Mouse (Mus musculus) left cerebral cortex, adult 18-20 months (tissue): ENCODE data around the gene Mmel1. TPM values are rescaled to one million over a fixed set of nuclear protein-coding genes. Genes with fewer than 3 reads are reported as not detected.

Source experiments
- DNase-seq, 2 experiments: peaks; one replicate each; pipeline ENCODE4 v3.0.0; 2021 to 2022; ENCODE audit warnings: low spot score in 2 of 2, mixed read lengths in 1 of 2
- total RNA-seq, 2 experiments: library from RNA; stranded (reverse); gene quantifications; 2 replicates each; pipeline ENCODE4 v1.2.3; 2021

Gene Mmel1
- total RNA-seq, 2 experiments from 2014 or later = 0.60 to 0.70 TPM

- no peak for DNase-seq
Observed at GRCm38 (mm10) chr4:154902371-154902770, 33.0 kb downstream of the Mmel1 start.

GRCm38 (mm10) chr4:154904185-154905071 is 35.0 kb downstream of the Mmel1 start:
- peak; percentile 74 to 86 for DNase-seq

- peak; percentile 65 to 78 for DNase-seq
Observed at GRCm38 (mm10) chr4:154907833-154908232, 38.4 kb downstream of the Mmel1 start.

DNA sequence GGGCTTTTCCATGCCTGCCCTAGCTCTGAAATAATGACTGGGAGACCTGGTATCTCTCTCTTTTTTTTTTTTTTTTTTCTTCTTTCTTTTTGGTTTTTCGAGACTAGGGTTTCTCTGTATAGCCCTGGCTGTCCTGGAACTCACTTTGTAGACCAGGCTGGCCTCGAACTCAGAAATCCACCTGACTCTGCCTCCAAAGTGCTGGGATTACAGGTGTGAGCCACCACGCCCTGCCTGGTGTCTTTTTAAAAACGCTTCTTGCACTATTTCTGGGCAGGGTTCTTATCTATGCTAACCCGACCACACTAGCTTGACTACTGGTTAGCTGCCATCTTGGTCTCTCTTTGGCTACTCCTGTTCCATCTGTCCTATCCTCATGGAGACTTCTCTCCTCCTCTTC is 39.1 kb downstream of the Mmel1 start:
- DNase-seq = no peak

DNA sequence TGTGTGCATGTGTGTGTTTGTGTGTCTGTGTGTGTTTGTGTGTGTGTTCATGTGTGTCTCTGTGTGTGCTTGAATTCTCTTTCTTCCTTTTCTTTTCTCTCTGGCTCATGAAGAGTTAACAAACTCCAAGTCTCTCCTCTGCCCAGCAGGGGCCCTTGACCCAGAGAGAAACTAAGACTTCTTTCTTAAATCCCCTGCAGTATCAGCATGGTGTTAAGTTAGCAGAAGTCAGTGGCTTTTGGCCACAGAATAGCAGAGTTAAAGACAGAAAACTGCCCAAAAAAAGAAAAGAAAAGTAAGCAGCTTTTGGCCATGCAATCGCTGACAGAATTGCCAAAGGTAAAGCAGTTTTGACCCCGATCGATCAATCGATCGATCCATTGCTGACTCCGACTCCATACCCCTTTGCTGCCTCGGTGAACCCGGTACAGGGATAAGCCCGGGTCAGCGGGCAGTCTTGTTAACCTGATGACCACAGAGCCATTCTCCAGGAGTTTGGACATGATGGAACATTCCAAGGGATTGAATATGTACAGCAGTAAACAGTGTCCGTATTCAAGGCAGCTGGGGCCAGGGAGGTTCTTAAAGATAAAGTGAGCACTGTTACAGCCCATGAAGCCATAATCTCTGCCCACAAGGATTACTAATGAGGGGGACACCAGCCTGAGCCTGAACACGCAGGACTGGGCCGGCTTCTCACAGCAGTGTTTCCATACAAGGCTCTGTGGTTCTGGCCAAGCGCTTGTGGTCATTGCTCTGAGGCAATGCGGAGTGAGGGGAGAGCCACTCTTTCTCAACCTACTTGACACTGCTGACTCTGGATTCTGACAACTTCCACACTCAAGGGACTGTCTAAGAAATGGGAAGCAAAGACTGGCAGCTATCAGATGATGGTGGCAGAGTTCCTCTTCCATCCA is 41.5 kb downstream of the Mmel1 start:
- no peak for DNase-seq

GRCm38 (mm10) chr4:154911644-154912043 is 42.3 kb downstream of the Mmel1 start:
- DNase-seq = no peak

GRCm38 (mm10) chr4:154913845-154914244 is 44.5 kb downstream of the Mmel1 start:
- no peak for DNase-seq

- DNase-seq = no peak
Observed at GRCm38 (mm10) chr4:154914252-154914651, 44.9 kb downstream of the Mmel1 start.

DNA sequence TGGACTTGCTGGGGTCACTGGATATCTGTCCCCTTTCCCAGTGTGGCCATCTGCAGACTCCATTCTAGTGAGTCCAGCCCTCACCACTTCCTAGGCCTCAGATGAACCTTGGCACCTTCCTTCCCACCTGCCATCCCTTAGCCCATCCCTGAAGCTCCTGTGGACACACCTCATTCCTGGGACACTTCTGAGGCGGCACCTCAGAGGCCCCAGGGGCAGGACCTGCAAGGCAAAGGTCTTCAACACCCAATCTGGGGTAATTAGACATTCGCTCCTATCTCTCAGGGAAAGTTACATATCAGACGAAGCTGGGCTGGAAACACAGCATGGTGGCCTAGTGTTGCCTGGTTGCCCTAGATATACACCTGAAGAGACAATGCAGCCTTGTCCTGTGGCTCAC is 45.3 kb downstream of the Mmel1 start:
- no peak for DNase-seq

DNA sequence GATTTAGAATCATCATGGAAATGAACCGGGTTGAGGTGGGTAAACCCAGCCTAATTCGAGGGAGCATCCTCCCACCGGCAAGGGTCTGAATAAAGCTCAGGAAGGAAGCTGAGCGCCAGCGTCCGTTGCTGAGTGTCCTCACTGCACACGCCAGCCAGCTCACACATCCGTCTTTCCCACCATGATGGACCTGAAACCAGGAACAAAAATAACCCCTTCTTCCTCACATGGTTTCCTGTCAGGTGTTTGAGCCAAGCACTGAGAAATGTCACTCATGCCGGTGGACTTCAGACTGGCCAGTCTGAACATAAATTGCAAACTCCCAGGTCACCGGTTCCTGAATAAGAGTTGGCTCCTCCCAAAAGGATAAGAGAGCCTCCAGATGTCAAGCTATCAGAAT is 45.9 kb downstream of the Mmel1 start:
- DNase-seq = no peak

DNA sequence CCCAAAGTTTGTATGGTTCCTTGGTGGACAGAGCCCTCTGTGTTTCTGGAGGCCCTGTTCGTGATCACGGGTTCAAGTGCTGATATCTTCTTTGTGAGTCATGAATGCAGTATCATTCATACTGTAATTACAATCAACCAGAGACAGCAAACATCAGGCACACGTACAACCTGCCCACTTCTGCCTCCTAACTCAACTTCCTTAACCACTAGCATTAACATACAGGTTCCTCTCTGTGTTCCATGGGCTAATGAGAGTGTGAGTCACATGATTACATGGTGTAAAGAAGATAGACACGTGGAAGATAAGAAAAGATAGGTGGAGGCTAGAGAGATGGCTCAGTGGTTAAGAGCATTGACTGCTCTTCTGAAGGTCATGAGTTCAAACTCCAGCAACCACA is 47.3 kb downstream of the Mmel1 start:
- no peak for DNase-seq

DNA sequence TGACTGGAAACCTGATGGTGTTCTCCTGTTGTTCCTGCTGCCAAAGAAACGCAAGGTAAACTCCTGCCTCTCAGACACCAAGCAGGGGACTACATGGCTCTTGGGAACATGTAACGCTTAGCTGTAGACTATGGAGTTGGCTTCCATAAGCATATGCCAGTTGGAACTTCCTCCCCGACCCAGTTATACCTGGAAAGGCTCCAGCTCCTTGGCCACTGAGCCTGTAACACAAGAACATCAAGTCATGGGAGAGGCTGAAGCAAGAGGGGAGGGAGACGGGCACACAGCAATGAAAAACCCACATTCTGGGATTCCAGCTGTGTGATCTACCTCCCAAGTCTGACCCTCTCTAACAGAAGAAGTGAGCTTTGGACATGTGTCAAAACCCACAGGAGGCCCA is 52.9 kb downstream of the Mmel1 start:
- DNase-seq = no peak

DNA sequence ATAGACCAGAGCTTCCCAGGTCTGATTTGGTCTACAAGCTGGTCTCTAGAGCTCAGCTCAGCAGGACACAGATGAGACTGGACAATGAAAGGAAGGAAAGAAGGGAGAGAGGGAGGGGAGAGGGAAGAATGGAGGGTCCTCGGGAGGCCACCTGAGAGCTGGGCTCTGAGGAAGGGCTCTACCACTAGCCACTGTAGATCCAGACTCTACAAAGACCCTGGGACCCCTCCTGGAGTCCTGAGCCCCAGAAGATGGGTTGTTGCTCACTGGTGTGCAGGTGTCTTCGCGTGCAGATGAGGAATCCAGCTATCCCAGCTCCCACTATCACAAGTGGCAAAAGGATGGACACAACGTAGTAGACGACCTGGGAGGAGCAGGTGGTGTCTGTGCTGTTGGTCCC is 53.5 kb downstream of the Mmel1 start:
- no peak for DNase-seq

- no peak for DNase-seq
Observed at GRCm38 (mm10) chr4:154925413-154925812, 56.0 kb downstream of the Mmel1 start.

DNA sequence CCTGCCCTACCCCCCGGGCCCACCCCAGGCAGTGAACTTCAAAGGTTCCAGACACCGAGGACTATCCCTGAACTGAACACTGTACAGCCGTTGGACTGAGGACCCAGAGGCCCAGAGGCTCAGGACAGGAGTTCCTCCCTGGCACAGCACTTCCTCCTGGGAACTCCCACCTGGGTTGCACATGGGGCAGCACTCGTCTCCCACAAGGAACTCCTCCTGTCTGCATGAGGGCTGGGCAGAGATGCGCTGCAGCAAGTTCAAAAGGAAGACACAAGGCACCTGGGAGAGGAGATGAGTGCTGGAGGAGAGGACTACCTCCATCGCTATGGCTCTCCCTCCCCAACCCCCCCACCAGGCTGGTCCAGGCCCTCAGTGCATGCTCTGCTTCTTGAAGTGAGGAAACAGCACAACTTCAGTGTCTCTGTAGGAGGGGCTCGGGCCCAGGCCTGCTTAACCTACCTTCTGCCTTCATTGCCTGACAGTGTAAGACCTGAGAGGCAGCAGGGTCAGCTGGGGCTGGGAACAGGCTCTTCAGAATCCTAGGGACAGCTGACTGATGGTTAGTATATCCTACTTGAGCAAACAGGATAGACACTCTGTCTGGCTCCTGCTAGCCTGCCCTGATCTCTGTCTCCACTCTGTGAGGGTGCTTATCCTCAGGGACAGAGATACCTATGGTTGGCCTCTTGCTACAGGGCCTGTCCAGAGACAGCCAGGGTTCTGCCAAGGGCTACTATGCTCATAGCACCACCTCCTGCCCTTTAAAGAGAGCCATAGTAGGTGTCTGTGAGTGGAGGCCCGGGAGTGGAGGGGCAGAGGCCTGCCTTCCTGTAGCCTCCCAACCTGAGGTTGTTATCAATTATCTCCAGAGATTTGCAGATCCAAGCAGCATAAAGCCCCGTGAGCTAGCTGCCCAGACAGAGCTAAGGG is 57.8 kb downstream of the Mmel1 start:
- DNase-seq = no peak

DNA sequence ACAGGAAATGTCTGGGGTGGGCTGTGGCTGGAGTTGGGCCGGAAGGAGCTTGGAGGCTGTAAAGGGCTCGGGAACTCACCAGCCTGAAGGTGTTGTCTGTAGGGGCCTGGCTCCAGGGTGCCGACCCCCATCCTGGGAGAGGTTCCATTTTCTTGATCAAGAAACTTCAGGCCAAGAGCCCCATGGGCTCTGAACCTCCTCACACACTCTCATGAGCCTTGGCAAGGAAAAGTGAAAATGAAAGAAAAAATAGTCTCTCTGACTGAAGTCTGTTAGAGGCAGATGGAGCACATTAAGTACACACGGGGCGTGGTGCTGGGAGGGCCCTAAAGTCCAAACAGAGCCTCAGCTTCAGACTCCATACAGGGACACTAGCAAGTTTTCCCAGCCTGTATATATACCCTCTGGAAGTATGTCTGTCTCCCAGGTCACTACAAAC is 58.5 kb downstream of the Mmel1 start:
- no peak for DNase-seq

- no peak for DNase-seq
Observed at GRCm38 (mm10) chr4:154928395-154929087, 59.2 kb downstream of the Mmel1 start, which contains the start of gene Tnfrsf14. Gene Tnfrsf14 (minus strand): TSS chr4:154928563.

GRCm38 (mm10) chr4:154929088-154929660 is 59.8 kb downstream of the Mmel1 start:
- DNase-seq = no peak

DNA sequence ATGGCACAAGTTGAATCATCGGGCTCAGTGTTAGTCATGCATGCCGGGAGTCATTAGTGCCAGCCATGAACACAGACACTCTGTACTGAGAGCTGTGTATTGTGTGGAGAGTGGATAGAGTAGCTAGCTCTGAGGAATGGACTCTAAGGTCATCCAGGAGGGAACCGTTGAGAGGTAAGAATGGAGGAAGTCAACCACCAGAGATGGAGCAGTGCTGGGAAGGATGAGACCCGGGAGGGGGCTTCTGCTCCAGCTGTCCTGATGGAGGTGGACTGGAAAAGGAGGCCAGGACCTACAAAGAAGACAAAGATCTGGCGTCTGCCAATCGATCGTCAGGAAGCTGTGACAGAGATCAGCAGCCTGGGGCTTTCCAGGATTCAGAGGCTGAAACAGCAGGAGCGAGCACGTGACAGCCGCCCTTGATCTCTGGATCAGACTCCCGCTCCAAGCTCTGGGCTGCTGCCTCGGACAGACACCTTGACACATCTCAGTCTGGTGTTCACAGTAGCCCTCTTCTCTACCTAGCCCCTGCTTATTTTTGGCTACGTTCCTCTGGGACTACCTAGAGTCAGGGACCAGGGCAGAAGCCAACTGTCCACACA is 64.0 kb downstream of the Mmel1 start:
- no peak for DNase-seq
